Mouse (Mus musculus): ENCODE data around the gene Tmem230. TPM values are rescaled to one million over a fixed set of nuclear protein-coding genes. Genes with fewer than 3 reads are reported as not detected.
"Not testable (repeated sequence)": the region's sequence is repeated elsewhere in the genome, so short reads cannot be mapped to it uniquely, and the experiment has no call there.

Gene Tmem230
- polyA plus RNA-seq, 1 experiment from 2014 or later, result 14.8 TPM

DNA sequence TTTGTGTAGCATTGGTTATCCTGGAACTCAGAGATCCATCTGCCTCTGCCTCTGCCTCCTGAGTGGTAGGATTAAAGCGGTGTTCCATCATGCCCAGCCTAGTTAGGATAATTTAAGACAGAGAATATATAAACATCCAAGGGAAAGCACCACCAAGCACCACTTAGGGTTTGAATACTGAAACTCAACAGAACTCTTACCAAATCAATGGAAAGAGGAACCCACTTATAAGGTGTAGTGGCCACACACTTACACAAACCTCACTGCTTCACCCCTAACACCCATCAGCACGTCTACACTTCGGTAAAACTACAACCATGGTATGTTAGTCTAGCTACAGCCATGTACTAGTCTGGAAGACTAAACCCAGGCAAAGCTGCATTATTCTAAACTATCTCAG is 4.2 kb downstream of the Tmem230 start:
- no peak for ATAC-seq (ENCODE audit: low read depth)
- Histone ChIP-seq H3K36me3 (ENCODE audit: control insufficient read depth, insufficient read depth) (peaks cover 38% of the 10 kb centered on the region), H3K9ac (ENCODE audit: low read depth, low read length) (no peak overlapping the region), H3K27ac (ENCODE audit: low read length) (no peak overlapping the region), H3K4me2 (ENCODE audit: low read depth, low read length) (no peak overlapping the region), H3K9me3 (replicated peaks; ENCODE audit: control insufficient read depth, low read length) (no peaks in the 10 kb centered on the region), H3K27me3 (ENCODE audit: control insufficient read depth, insufficient read depth, low read depth, low read length) (no peaks in the 10 kb centered on the region), H3K4me3 (ENCODE audit: low read depth, low read length) (no peak overlapping the region), H3K4me1 (ENCODE audit: control insufficient read depth, low read depth, low read length) (peaks cover 16% of the 10 kb centered on the region)
- 85% methylated on average over 3 of the region's 3 CpGs for WGBS (ENCODE audit: insufficient replicate concordance)

DNA sequence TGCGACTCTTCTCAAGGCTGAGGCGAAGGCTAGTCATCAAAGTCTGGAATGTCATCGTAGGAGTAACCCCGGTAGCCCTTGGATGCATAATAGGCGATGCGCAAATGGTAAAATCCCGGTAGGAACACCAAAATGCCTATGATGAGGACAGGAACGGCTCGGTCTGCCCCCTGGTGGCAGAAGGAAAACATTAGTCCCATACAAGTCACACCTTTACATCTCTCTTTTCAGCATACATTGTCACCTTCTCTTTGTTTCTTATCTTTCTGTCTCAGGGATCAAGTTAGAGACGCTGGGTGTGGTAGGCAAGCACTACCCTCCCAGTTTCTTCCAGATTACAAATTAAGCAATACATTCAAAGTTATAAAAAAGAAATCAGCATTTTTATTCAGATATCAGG is 7.2 kb downstream of the Tmem230 start:
- H3K4me2 ChIP-seq (ENCODE audit: low read depth, low read length); H3K9ac ChIP-seq (ENCODE audit: low read depth, low read length); H3K9me3 ChIP-seq (replicated peaks; ENCODE audit: control insufficient read depth, low read length); H3K4me3 ChIP-seq (ENCODE audit: low read depth, low read length); H3K27ac ChIP-seq (ENCODE audit: low read length); H3K4me1 ChIP-seq (ENCODE audit: control insufficient read depth, low read depth, low read length); H3K27me3 ChIP-seq (ENCODE audit: control insufficient read depth, insufficient read depth, low read depth, low read length): not testable (repeated sequence)
- WGBS (ENCODE audit: insufficient replicate concordance), result 43% methylated on average over 8 of the region's 10 CpGs
- H3K36me3 ChIP-seq (ENCODE audit: control insufficient read depth, insufficient read depth), result peaks cover 28% of the 10 kb centered on the region
- 0 out of 2 replicates have a peak, but pooled peaks have one; percentile 46 for ATAC-seq (ENCODE audit: low read depth)

DNA sequence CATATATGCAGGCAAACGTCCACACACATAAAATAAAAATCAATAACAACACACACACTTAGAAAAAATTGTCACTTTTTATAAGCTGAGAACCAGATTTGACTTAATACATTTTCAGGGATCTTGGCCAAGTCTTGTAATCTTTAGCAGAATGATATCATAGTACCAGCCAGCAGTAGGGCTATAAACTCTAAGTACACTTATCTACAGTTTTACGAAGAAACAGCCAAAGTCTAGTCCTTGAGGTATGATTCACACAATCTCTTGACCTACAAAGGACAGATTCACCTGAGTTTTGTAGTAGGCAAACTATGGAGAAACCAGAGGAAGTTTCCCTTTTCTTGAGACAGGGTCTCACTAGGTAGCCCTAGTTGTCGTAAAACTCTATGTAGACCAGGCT is 8.2 kb downstream of the Tmem230 start:
- ATAC-seq (ENCODE audit: low read depth); H3K4me2 ChIP-seq (ENCODE audit: low read depth, low read length); H3K27me3 ChIP-seq (ENCODE audit: control insufficient read depth, insufficient read depth, low read depth, low read length); H3K4me3 ChIP-seq (ENCODE audit: low read depth, low read length); H3K9me3 ChIP-seq (replicated peaks; ENCODE audit: control insufficient read depth, low read length); H3K9ac ChIP-seq (ENCODE audit: low read depth, low read length); H3K4me1 ChIP-seq (ENCODE audit: control insufficient read depth, low read depth, low read length); H3K27ac ChIP-seq (ENCODE audit: low read length): not testable (repeated sequence)
- 65% methylated on average over 3 of the region's 3 CpGs for WGBS (ENCODE audit: insufficient replicate concordance)
- H3K36me3 ChIP-seq (ENCODE audit: control insufficient read depth, insufficient read depth), result peaks cover 19% of the 10 kb centered on the region

DNA sequence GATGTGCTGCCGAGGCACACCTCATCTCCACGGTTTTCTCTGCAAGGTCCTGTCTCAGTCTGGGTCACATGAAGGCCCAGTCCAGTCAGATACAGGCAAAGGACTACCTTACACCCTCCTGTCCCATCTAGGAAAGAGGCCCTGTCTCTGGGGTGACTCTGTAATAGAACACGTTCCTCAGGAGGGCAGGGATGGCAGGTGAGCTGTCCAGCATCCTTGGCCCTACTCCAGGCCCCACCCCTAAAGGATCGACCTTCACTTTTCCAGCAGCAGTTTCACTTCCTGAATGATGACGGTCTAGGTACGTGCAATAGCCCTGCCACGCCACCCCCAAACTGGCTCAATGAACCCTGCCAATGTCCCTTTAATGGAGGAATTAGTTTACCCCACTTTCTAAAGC is 11.6 kb downstream of the Tmem230 start:
- no peak overlapping the region for H3K27ac ChIP-seq (ENCODE audit: low read length)
- no peak for ATAC-seq (ENCODE audit: low read depth)

DNA sequence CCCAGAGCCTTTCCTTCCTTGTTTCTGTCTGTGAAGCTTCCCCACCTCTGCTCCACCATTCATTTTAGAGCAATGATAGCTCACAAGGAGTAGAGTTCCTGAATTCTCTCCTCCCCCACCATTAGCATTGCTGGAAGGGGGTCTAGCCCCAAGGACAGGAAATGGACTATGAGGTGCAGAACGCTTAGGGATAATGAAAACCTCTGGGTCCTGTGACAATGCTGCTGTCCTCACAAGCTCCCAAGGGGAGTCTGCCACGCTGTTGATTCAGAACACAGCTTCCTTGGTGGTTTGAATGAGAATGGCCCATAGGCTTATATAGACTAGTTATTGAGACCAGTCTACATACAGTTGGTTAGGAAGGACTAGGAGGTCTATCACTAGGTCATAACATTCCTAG is 12.3 kb downstream of the Tmem230 start:
- H3K36me3 ChIP-seq (ENCODE audit: control insufficient read depth, insufficient read depth), result no peaks in the 10 kb centered on the region
- H3K27me3 ChIP-seq (ENCODE audit: control insufficient read depth, insufficient read depth, low read depth, low read length), result no peaks in the 10 kb centered on the region
- no peaks in the 10 kb centered on the region for H3K9me3 ChIP-seq (replicated peaks; ENCODE audit: control insufficient read depth, low read length)
- ATAC-seq (ENCODE audit: low read depth), result no peak
- WGBS (ENCODE audit: insufficient replicate concordance), result 30% methylated on average over 2 of the region's 2 CpGs
- H3K27ac ChIP-seq (ENCODE audit: low read length), result no peak overlapping the region
- no peak overlapping the region for H3K9ac ChIP-seq (ENCODE audit: low read depth, low read length)
- H3K4me2 ChIP-seq (ENCODE audit: low read depth, low read length), result no peak overlapping the region
- H3K4me1 ChIP-seq (ENCODE audit: control insufficient read depth, low read depth, low read length), result no peaks in the 10 kb centered on the region
- no peak overlapping the region for H3K4me3 ChIP-seq (ENCODE audit: low read depth, low read length)

More for the DNA sequence above, 11.6 kb downstream of the Tmem230 start:
- Histone ChIP-seq H3K4me1 (ENCODE audit: control insufficient read depth, low read depth, low read length) (no peaks in the 10 kb centered on the region), H3K27me3 (ENCODE audit: control insufficient read depth, insufficient read depth, low read depth, low read length) (no peaks in the 10 kb centered on the region), H3K4me3 (ENCODE audit: low read depth, low read length) (no peak overlapping the region), H3K9me3 (replicated peaks; ENCODE audit: control insufficient read depth, low read length) (no peaks in the 10 kb centered on the region), H3K4me2 (ENCODE audit: low read depth, low read length) (no peak overlapping the region), H3K9ac (ENCODE audit: low read depth, low read length) (no peak overlapping the region), H3K36me3 (ENCODE audit: control insufficient read depth, insufficient read depth) (0 out of 2 replicates have a peak, but pooled peaks cover 3% of the 10 kb centered on the region)
- 65% methylated on average over 7 of the region's 7 CpGs for WGBS (ENCODE audit: insufficient replicate concordance)

DNA sequence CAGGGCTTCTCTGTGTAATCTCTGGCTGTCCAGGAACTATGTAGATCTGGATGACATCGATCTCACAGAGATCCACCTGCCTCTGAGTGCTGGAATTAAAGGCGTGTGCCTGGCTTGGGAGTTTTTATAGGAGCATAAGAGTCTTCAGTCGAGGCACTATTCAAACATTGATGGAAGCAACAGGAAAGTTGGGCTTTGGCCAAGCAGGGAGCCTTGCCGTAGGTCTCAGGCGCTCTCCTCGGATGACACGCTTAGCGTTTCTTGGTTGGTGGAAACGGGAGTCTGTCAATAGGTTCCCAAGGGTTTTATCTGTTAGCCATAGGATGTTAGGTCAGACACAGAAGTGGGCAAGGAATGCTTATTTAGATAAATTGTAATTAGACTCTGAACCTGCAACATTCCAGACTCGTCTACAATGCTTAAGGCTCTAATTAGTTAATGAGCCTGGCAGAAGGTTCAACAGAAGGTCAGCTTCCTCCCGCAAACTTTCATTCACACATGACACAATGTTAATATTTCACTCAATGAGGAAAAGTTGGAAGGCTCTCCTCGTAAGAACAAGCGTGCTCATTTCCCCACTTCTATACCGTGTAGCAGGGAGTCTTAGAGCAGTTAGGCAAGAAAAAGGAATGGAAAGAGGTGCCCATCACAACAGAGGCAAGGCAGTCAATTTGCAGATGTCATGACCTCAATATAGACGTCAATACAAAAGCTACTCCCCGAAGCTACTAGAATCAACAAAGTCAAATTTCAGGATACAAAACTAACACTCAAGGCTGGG is 13.4 kb downstream of the Tmem230 start:
- Histone ChIP-seq H3K4me2 (ENCODE audit: low read depth, low read length) (no peak overlapping the region), H3K27ac (ENCODE audit: low read length) (no peak overlapping the region), H3K36me3 (ENCODE audit: control insufficient read depth, insufficient read depth) (no peaks in the 10 kb centered on the region), H3K27me3 (ENCODE audit: control insufficient read depth, insufficient read depth, low read depth, low read length) (no peaks in the 10 kb centered on the region), H3K9me3 (replicated peaks; ENCODE audit: control insufficient read depth, low read length) (no peaks in the 10 kb centered on the region), H3K4me3 (ENCODE audit: low read depth, low read length) (no peak overlapping the region), H3K4me1 (ENCODE audit: control insufficient read depth, low read depth, low read length) (no peaks in the 10 kb centered on the region), H3K9ac (ENCODE audit: low read depth, low read length) (no peak overlapping the region)
- no peak for ATAC-seq (ENCODE audit: low read depth)
- 64% methylated on average over 16 of the region's 16 CpGs for WGBS (ENCODE audit: insufficient replicate concordance)

DNA sequence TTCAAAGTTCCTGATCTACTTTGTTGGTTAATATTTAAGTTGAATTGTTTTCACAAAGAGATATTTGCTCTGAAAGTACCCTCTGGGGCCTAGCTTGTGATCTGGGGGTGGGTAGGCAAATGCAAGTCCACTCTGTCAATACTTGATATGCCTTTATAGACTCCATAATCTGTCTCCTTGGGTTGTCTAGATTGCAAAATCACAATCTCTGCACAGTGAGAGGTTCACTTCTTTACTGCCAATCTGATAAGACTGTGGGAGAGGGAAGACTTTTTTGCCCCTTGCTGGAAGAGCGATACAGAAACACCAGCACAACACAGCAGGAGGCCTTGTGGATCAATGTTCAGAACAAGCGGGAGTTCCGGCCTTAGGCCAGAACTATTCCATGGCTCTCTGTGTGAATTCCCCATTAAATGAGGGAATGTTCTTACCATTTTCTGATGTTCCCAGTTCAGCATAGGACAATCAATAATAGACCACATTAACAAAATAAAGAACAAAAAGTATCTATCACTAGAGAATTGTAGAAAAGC is 15.1 kb downstream of the Tmem230 start:
- no peaks in the 10 kb centered on the region for H3K27me3 ChIP-seq (ENCODE audit: control insufficient read depth, insufficient read depth, low read depth, low read length)
- H3K27ac ChIP-seq (ENCODE audit: low read length), result no peak overlapping the region
- no peaks in the 10 kb centered on the region for H3K4me1 ChIP-seq (ENCODE audit: control insufficient read depth, low read depth, low read length)
- H3K9me3 ChIP-seq (replicated peaks; ENCODE audit: control insufficient read depth, low read length), result no peaks in the 10 kb centered on the region
- H3K36me3 ChIP-seq (ENCODE audit: control insufficient read depth, insufficient read depth), result no peaks in the 10 kb centered on the region
- no peak overlapping the region for H3K4me3 ChIP-seq (ENCODE audit: low read depth, low read length)
- ATAC-seq (ENCODE audit: low read depth), result no peak
- 77% methylated on average over 3 of the region's 3 CpGs for WGBS (ENCODE audit: insufficient replicate concordance)
- no peak overlapping the region for H3K4me2 ChIP-seq (ENCODE audit: low read depth, low read length)
- H3K9ac ChIP-seq (ENCODE audit: low read depth, low read length), result no peak overlapping the region

DNA sequence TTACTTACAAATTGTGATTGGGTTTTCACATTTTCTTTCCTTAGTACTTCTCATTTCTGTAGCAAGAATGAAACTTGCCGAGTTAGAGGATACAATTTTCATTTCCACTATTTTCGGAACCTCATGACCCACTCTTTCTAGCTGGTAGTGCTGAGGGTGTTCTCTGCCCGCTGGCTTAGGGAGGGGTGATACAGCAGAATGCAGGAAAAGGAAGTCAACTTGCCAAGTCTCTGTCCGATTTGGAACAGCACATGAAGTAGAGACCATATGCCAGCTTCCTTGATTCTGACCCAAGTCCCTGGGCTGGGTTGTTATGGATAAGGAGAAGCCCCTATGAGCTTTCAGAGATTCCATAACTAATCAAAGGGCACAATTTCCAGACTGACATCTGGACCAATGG is 23.2 kb downstream of the Tmem230 start:
- H3K27me3 ChIP-seq (ENCODE audit: control insufficient read depth, insufficient read depth, low read depth, low read length), result no peaks in the 10 kb centered on the region
- H3K27ac ChIP-seq (ENCODE audit: low read length), result no peak overlapping the region
- no peaks in the 10 kb centered on the region for H3K9me3 ChIP-seq (replicated peaks; ENCODE audit: control insufficient read depth, low read length)
- H3K4me3 ChIP-seq (ENCODE audit: low read depth, low read length), result no peak overlapping the region
- no peak for ATAC-seq (ENCODE audit: low read depth)
- 47% methylated on average over 4 of the region's 4 CpGs for WGBS (ENCODE audit: insufficient replicate concordance)
- no peak overlapping the region for H3K4me2 ChIP-seq (ENCODE audit: low read depth, low read length)
- no peaks in the 10 kb centered on the region for H3K36me3 ChIP-seq (ENCODE audit: control insufficient read depth, insufficient read depth)
- no peaks in the 10 kb centered on the region for H3K4me1 ChIP-seq (ENCODE audit: control insufficient read depth, low read depth, low read length)
- H3K9ac ChIP-seq (ENCODE audit: low read depth, low read length), result no peak overlapping the region

DNA sequence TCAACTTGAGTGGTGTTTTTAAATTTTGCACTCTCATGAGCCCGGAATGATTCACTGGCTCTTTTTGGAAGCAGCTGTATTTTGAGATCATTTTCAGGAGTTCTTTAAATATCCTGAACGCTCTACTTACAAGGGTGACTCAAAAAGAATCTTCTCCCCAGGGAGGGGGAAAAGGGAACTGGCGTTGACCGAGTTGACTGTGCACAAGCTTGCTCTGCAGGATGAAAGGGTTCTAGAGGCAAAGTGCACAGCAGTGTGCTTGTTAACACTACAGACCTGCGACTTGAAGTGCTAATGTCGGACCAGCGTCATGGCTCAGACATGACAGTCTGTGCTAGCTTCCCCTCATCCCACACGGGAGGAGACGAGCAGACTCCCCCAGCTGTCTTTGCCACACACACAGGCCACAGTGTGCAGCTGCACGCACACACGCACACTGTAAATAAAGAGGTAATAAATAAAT is 26.0 kb downstream of the Tmem230 start:
- no peak for ATAC-seq (ENCODE audit: low read depth)
- no peak overlapping the region for H3K9ac ChIP-seq (ENCODE audit: low read depth, low read length)

More for the DNA sequence above, 26.0 kb downstream of the Tmem230 start:
- Histone ChIP-seq H3K4me1 (ENCODE audit: control insufficient read depth, low read depth, low read length) (no peaks in the 10 kb centered on the region), H3K27ac (ENCODE audit: low read length) (no peak overlapping the region), H3K9me3 (replicated peaks; ENCODE audit: control insufficient read depth, low read length) (no peaks in the 10 kb centered on the region), H3K27me3 (ENCODE audit: control insufficient read depth, insufficient read depth, low read depth, low read length) (no peaks in the 10 kb centered on the region), H3K4me3 (ENCODE audit: low read depth, low read length) (no peak overlapping the region), H3K4me2 (ENCODE audit: low read depth, low read length) (no peak overlapping the region), H3K36me3 (ENCODE audit: control insufficient read depth, insufficient read depth) (no peaks in the 10 kb centered on the region)
- 61% methylated on average over 11 of the region's 11 CpGs for WGBS (ENCODE audit: insufficient replicate concordance)
